Mouse (Mus musculus) adrenal gland, postnatal 25 days (tissue): ENCODE measurements around the gene Ctnna2. TPM values are rescaled to one million over a fixed set of nuclear protein-coding genes. Genes with fewer than 3 reads are reported as not detected.
A peak's percentile ranks its signal among the peaks of the same experiment; 100 is the strongest.

Source experiments
- DNase-seq: peaks from one replicate; pipeline ENCODE4 v3.0.0; 2021; ENCODE audit warnings: mixed read lengths
- long read RNA-seq: library from polyadenylated mRNA; stranded (forward); transcript quantifications from one replicate; pipeline ENCODE4 v2.0.0, GENCODE M21; 2021
- total RNA-seq: library from RNA; stranded (reverse); gene quantifications from 2 replicates; pipeline ENCODE4 v1.2.3, GENCODE M21; 2021

The Ctnna2 gene
- total RNA-seq: 1.5 and 2.6 TPM in 2 replicates
- long read RNA-seq: 0 reads

GRCm38 (mm10) chr6:77979241-77979961, at the start of gene Ctnna2:
Gene Ctnna2 (minus strand): TSS chr6:77979699.
- peak; percentile 76 for DNase-seq

- peak; percentile 3 for DNase-seq
These were observed 896 bp upstream of the Ctnna2 start for GRCm38 (mm10) chr6:77980137-77981052.

- DNase-seq: no peak
These were observed 841 bp downstream of the Ctnna2 start for GRCm38 (mm10) chr6:77978476-77979240.

GRCm38 (mm10) chr6:77970545-77971242, 8.8 kb downstream of the Ctnna2 start:
- no peak for DNase-seq

- DNase-seq: no peak
These were observed 9.7 kb downstream of the Ctnna2 start for GRCm38 (mm10) chr6:77969774-77970173.

- DNase-seq: no peak
These were observed 17.5 kb downstream of the Ctnna2 start for GRCm38 (mm10) chr6:77962011-77962410.

- DNase-seq: no peak
These were observed 28.2 kb downstream of the Ctnna2 start for GRCm38 (mm10) chr6:77951276-77951675.

GRCm38 (mm10) chr6:77950690-77951089, 28.8 kb downstream of the Ctnna2 start:
- no peak for DNase-seq

- DNase-seq: no peak
These were observed 50.1 kb downstream of the Ctnna2 start for GRCm38 (mm10) chr6:77929375-77929774.

- no peak for DNase-seq
These were observed 106.3 kb downstream of the Ctnna2 start for GRCm38 (mm10) chr6:77873150-77873549.

- no peak for DNase-seq
These were observed 110.2 kb downstream of the Ctnna2 start for GRCm38 (mm10) chr6:77869313-77869712.

GRCm38 (mm10) chr6:77868119-77868518, 111.4 kb downstream of the Ctnna2 start:
- DNase-seq: no peak

GRCm38 (mm10) chr6:77863379-77863778, 116.1 kb downstream of the Ctnna2 start:
- no peak for DNase-seq

- no peak for DNase-seq
These were observed 116.7 kb downstream of the Ctnna2 start for GRCm38 (mm10) chr6:77862781-77863180.

- DNase-seq: no peak
These were observed 130.1 kb downstream of the Ctnna2 start for GRCm38 (mm10) chr6:77849438-77849837.

GRCm38 (mm10) chr6:77848796-77849195, 130.7 kb downstream of the Ctnna2 start:
- DNase-seq: no peak

GRCm38 (mm10) chr6:77847651-77848050, 131.8 kb downstream of the Ctnna2 start:
- no peak for DNase-seq

- no peak for DNase-seq
These were observed 140.4 kb downstream of the Ctnna2 start for GRCm38 (mm10) chr6:77839076-77839475.

GRCm38 (mm10) chr6:77838653-77839052, 140.8 kb downstream of the Ctnna2 start:
- no peak for DNase-seq

- DNase-seq: no peak
These were observed 142.0 kb downstream of the Ctnna2 start for GRCm38 (mm10) chr6:77837543-77837942.

GRCm38 (mm10) chr6:77834680-77835079, 144.8 kb downstream of the Ctnna2 start:
- no peak for DNase-seq

- no peak for DNase-seq
These were observed 152.0 kb downstream of the Ctnna2 start for GRCm38 (mm10) chr6:77827526-77827925.
